Mouse (Mus musculus) cerebellum, adult 8-10 months (tissue): ENCODE data around the gene Slf2.

Experiments
- DNase-seq: peaks from one replicate; pipeline ENCODE4 v3.0.0; 2022

Slf2 gene

DNA sequence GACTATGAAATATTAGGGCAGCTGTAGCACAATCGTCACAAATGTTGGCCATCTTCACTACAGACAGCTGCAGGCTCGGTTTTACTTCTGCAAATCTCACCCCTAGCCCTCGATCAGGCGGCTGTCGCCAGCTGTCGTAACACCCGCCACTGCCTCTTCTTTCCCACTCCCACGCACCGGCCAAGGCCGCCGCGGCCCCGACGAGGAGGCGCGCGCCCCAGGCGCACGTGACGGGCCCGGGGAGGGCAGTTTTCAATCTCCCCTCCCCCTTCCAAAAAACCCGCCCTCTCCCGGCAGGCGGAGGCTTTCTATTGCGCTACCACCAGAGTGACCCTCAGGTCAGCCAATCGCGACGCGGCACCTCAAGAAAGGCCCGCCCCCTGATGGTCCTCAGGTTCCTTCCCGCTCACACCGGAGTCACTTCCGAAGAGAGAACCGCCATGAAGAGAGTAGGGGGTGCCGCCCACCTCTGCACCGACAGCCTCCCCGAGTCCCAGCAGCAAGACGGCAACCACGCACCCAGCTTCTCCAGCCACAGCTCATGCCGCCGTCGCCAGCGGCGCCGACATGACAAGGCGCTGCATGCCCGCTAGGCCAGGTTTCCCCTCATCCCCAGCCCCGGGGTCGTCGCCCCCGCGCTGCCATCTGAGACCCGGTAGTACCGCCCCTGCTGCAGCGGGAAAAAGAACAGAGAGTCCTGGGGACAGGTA, at the start of gene Slf2:
Slf2 (plus strand) TSS at position 408 of the 710 bp plus-strand sequence.
- peak; percentile 99 for DNase-seq

DNA sequence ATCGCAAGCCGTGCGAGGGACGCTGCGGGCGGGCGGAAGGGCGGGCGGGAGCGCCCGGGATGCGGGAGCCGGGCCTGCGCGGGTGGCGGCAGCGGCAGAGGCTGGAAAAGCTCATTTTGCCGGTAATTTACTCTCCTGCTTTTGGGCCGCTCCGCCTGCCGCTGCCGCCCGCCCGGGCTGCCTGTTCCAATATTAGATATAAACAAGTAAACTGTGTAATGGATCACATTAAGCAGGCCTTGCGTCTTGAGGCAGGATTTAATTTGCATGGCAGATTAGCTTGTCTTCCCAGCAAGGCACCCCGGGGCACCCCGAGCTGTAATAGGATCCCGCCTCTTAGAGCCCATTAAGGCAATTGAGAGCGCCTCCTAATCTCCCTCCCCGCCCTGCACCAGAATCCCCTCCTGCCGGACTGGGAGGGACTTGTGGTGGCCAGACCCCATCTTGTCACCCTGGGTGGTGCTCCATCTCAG, 48.4 kb upstream of the Slf2 start:
- peak; percentile 20 for DNase-seq

DNA sequence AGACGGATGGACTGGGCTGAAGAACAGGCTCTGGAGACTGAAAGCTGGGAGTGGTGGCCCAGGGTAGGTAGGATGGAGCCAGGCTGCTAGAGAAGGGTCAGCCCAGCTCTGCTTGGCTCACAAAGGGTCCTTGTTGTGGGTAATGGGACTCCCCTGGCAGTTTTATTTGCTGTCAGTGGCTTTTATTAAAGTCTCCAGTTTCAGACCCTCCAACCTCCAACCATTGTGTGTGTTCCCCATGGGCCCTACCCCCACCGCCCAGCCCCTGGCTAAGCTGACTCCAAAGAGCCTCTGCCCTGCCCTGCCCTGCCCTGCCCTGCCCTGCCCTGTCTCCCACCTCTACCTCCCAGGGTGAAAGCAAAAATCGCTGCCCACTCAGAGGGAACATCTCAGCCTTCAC, 46.6 kb upstream of the Slf2 start:
- DNase-seq = no peak

DNA sequence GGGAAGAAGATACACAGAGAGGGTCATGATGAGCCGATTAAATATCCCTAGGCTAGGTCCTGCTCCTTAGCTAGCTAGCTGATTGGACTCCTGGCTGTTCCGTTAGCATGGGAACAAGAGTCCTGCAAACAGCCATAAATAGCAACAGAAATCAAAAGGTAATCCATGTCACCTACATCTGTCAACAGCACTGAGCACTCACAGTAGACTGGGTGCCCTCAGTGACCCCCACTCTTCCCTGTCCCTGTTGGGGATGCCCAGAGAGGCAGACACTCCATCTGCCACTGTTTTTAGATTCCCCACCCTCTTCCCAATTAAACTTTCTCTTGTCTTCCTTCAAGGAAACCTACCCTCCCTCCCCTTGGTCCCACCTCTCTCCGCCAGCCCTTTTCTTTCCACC, 44.5 kb upstream of the Slf2 start:
- DNase-seq = no peak

DNA sequence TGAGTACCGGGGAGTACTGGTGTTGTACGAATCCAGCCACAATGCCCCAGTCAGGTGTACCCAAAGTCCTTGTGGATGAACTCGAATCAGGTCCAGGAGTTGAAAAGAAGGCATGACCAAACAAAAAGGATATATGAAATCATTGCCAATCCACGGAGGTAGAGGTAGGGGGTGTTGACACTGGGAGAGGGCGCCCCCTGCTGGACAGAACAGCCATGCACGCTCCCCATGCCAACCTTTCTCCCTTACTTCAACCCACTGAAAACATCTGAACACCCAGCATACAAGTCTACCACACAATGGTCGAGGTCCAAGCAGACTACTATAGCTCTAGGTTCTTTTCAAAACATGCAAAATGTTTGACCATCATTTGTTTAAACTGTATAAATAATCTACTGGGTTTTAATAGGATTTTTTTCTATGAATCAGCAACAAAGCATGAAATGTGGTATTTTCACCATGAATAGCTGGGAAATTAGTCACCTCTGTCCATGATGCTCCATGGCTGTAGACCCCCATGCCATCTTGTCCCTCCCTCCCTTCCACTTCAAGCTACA, 43.2 kb upstream of the Slf2 start:
- peak; percentile 29 for DNase-seq

DNA sequence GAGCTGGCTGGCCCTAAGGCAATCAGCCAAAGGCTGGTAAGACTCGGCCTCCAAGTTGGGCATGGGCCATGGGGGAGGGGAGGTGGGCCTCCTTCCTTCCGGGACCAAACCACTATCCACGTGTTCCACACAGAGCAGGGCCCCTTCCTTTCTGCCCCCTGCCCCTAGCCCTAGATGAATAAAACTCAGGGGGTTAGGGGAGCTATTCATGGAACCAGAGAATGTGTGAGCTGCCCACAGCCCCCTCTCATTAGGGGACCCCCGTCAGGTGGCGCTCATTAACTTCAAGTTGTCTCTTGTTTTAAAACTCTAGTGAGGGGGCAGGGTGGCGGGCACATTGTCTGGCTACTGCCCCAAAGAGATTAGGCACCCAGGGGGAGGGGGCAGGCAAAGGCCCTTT, 41.4 kb upstream of the Slf2 start:
- no peak for DNase-seq

DNA sequence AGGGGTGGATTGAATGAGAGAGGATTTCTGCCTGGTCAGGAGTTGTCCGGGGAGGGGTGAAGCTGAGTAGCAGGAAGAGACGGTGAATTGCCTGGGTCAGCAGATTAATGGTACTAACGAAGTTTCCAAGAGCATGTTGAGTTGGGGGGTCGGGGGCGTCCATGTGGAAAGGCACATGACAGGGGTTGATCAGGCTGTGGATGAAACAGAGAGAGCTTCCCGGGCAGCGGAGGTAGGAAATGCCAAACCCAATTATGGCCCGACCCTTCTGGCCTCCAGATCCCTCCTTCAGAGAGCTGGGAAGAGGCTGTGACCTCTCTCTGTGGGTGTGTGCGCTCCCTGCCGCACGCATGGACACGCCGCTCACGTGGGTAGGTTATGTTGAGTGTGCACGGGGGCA, 39.5 kb upstream of the Slf2 start:
- DNase-seq = no peak

DNA sequence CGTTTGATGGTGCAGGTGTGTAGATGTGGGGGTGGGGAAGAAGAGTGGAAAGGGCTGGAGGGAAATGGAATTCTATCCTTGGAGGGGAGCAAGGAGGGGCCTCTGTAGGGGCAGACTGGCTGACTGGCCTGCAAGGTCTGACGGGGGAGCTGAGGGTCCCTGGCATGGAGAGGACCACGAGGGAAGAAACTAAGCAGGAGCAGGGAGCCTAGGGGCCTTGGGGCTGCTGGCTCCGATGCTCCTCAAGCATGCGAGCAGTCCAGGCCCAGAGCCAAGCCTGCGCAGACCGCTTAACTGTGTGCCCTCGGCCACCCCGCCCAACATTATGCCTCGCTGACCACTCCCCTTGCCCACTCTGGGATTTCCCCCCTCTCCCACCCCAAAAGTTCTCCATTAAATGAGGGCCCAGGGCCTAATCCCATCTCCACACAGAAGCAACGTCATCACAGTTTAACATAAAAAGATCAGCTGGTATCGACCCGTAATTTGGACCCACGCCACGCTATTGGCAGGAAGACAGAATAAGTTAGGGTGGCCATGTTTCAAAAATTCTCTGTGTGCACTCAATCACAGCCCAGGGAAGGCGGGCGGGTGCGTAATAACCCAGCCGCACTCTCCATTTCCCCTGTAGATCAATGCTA, 37.6 kb upstream of the Slf2 start:
- DNase-seq = no peak

DNA sequence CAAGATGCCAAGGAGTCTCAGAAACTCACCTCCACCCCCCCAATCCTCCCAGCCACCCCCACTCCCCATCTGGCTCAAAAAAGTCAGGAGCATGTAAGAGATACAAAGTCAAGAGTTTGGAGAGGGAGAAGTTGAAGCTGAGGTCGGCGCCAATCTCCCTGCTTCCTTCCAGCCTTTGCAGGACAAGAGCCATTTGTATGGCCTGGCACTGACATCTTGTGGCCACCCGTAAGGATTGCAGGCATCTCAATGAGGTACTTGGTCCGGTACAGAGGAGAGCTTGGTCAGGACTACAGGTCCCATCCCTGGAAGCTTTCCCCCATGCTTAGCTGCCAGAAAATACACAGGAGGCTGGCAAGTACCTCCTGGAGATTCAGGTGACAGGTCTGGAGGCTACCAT, 35.7 kb upstream of the Slf2 start:
- peak; percentile 53 for DNase-seq

DNA sequence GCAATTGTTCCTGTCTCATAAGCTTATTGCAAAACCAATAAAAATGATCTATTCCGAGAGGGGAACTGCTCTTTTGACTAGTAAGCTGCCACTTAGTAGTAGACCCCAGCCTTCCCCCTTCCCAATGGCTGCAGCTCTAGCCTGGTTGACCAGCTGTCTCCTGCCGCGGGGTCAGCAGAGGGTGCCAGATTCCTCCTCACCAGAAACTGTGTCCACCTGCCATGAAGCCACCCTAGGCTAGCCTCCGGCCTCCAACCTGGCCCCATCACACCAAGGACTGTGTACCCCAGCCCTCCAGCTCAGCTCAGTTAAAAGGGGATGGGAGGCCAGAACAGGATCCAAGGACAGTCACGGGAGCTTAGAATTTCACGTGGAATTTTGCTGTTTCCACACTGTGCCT, 34.5 kb upstream of the Slf2 start:
- no peak for DNase-seq

DNA sequence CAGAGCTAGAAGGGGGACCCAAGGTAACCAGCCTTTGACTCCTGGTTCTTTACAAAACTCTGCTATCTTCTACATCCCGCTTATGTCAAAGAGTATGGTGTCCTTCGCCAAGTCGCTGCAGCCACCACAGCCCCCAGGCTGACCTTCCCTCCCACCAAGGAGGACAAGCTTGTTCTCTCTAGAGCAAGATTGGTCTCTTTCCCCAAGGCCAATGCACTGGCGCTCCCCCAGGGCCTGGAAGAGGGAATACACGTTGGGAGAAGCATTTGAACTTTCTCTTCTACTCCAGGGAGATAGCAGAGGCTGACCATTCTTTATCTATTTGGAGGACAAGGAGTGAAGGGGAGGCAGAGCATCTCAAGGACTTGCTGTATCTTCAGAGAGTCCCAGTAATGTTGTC, 33.4 kb upstream of the Slf2 start:
- no peak for DNase-seq

DNA sequence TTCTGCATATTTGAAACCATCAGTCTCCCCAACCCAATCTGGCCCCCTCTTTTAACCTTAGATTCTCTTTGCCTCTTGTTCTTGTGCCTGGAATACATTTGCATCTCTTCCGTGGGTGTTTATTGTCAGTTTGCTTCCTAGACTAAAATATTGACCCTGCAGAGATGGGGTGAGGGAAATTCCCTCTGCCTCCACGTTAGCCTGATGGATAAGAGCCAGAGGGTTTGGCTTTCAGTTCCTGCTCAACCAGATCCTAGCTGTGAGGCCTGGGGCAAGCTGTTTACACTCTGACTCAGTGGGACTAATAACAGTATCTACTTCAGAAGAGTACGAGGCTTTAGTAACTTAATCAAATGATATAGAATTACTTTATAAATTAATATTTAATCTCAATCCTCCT, 32.3 kb upstream of the Slf2 start:
- DNase-seq = no peak

DNA sequence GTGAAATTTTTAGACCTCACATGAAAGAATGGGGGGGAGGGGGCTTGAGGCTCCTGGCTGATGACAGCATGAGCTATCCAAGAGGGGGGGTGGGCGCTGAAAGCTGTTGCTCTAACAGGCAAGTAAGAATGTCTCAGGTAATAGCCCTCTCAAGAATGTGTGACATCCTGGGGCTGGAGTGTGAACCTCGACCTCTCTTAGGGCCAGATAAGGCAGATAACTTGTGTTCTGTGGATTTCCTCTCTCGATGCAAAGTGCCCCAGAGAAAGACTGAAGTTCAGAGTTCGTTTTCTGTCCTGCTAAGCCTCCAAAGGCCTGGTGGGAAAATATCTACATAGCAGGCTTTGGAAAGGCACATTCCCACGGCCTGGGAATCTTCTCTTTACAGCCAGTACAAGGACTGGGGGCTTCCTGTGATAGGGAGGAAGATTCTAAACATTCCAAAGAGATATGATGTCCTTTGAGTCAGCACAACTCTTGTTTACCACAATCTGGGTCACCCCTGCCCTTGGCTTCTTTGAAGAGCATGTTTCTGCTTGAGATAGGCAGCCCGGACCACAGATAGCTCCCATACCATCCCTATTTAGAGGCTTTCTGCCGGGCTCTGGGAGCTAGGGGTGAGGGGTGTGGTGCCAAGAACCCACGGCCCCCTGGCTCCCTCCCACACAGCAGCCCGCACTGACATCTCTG, 31.7 kb upstream of the Slf2 start:
- DNase-seq = no peak

DNA sequence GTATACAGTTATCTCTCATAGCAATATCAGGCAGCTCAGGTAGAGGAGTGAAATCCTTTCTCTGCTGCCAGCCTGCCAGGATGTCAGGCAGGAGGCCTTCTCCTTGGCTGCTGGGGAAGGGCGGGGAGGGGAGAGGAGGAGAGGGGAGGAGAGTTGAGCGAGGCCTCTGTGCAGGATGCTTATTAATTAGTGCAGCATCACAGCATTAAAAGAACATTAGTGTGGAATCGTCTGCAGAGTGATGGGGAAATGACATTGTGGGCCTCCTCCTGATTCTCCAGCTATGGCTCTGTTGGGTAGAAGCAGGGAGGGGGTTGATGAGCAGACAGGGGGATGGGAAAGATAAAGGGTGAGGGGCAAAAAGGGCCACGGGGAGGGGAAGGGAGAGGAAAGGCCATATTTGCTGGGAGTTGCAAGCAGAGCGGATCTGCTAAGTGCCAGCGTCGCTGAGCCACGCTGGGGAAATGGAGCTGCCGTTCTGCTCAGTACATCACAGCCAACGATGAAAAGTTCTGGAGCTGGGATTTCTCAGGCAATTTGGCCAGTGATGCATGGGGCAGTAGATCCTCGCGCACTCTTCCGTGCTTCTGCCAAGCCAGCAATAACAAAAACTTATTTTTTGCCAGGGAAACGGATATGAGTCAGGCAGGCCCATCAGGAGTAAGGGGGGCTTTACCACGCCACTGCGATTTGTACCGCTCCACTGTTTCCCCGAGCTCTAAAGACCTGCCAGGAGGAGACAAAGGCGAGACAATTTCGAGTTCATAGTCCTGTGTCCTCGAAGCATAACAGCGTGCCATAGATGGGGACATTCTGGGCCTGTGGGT, 30.8 kb upstream of the Slf2 start:
- no peak for DNase-seq

DNA sequence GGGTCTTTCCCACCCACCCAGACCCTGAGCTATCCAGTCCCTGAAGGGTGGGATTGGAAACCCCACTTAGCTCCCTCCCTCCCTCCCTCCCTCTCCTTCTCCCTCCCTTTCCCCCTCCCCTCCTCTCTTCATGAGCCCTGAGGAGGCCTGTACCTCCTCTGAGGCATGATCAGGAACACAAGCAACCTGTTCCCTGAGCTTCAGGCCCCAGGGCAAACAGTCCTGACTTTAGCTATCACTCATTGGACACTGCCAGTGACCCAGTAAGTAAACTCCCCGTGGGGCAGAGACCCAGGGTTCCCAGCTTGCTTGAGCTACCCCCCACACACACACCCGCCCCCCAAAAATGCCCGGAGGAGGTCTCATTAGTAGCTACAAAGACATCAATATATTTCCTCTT, 29.9 kb upstream of the Slf2 start:
- no peak for DNase-seq

DNA sequence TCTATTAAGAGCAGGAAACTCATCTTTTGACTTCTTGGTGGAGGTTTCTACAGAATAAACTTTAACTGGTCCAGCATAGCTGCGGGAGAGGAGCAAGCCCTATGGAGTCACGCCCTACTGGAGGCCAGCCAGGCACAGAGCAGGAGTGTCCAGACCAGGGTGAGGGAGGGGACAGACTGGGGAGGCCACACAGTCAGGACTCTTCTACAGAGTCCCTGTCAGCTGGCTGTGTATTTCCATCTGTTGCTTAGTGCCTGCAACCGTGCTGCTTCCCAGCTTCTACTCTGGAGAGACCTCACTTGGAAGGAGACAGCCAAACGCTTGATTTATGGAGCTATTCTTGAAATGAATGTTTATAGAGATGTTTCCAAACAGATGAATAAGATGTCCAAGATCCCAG, 28.6 kb upstream of the Slf2 start:
- DNase-seq = no peak

DNA sequence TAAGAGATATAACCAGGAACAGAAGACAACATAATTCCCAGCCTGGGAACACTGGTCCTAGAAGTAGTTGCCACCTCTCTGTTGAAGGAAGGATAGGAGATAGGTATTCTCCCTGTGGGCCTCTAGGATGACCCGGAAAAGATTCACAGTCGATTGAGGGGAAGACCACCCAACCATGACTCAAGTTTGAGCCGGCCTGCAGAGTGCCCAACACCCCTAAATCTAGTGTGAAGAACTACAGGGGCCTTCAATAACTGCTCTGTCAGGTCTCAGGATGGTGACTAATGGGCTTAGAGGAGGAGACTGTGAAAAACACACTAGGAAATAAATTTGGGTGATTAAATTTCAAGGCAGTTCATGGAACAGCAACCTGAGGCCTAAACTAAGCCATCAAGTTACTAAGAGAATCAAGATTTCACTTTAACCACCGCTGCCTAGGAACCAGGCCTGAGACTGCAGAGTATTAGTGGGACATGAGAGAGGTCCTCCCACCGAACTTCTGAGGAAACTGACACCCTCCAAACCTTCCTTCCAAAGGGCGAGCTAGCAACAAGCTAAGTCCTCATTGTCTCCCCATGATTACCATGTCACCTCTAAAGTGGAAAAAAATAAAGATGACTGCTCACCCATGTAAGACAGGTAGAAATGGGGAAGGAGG, 27.5 kb upstream of the Slf2 start:
- no peak for DNase-seq

DNA sequence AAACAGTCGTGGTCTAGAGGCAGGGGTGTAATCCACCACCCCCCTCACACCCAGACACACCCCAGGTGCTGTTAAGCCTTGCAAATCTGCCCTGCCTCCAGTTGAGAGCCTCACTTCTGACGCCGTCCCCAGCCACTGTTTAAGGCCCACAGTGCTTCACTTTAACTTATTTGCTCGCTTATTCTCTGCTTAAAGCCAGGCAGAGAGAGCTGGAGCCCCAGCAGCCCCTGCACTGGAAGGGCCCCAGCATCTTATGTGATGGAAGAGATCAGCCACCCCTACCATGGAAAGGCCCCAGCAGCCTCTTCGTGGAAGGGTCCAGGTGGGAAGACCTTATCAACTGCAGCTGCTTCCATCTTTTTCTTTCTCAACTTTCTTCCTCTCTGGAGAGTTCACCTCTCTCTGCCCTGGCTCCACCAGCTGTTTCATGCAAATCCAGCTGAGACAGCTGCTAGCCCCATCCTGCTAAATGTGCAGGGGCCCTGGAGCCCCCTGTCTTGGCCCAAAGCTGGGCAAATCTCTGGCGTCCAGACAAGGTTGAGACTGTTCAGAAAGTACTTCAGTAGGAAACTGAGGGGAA, 26.7 kb upstream of the Slf2 start:
- no peak for DNase-seq

DNA sequence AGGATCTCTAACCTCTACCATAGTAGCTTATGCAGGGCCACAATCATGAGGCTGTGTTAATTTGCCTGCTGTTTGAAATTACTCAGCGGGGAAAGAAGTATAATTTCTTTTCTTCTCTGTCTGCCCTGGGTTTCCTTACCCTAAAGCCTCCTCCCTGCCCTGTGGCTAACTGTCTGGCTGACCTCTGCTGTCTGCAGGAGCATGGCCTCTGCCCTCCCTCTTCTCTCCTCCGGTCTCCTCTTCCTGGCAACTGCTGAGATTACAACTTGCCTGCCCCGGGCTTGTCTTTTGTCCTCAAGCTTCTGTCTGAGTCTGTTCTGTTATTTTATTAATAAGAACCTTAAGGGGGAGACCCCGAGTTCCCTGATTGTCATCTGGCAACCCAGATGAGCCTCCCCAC, 25.6 kb upstream of the Slf2 start:
- DNase-seq = no peak

DNA sequence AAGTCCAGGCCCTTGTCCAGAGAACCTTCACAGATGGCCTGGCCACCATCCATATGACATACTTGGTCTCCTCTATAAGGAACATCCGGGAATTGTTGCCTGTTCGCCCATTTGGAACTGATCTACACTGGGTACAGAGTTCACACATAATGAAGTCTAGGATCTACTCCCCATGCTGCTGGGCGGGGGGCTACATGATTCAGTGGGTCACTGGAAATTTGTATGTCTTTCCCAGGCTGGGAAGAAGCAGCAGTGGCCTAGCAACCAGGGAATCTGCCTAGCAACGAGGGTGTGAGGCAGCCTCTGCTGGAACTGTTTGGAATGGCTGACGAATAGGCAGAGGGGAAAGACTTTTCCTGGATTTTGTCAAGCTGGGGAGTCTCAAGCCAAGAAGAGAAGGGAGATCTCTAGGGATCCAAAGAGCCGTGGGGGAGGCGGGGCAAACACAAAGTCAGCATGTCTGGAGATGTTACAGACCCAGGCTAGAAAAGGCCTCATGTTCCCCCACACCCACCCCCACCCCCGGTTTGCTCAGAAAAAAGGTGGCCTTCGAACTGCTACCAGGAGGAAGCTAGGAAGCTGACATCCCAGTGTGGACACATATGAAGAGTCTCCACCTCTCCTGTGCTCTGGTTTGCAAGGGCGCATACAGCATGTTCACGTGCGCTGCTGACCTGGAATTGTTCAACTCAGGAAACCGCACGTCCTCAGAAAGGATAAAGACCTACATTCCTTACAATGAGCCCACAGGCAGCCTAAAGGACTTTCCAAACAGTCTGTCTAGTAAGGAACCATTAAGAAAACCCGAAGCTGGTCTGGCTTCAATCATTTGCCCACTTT, 22.9 kb upstream of the Slf2 start:
- DNase-seq = no peak

DNA sequence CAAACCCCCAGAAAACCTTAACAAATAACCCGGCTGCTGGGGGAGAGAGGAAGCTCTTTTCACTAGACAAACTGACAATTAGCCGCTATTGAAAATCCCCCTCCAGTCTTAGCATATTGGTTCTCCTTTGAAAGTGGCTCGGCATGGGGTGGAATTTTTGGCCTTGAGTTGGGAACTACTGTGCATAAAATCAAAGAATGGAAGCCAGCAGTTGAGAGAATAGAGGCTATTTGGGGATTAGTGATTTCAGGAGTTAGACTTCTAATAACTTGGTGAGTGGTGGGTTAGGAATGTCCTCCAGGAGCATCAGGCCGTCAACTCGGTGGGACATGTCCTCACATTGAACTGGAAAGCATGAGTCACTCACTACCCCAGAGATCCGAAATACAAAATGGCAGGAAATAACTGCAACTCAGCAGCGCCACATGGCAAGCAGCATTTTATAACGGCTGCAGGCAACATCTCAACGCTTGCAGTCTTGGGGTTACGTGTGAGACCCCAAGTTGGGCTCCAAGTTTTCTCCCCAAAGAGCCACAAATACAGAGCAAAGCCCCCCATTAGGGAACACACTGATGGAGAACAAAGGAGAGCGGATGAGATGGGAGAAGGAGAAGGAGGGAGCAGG, 22.0 kb upstream of the Slf2 start:
- no peak for DNase-seq
